Mouse (Mus musculus) heart, adult 2 months (tissue): Measurements from ENCODE around the gene Gm36864.

Experiments
- CTCF ChIP-seq: fragments of 200-600 bp; IDR thresholded peaks from 2 replicates; pipeline ENCODE4 v1.8.1; 2022; ENCODE audit warnings: antibody characterized with exemption, mild to moderate bottlenecking, moderate library complexity
- EP300 ChIP-seq: fragments of 200-500 bp; IDR thresholded peaks from 2 replicates; pipeline ENCODE4 v1.6.1; 2011; ENCODE audit warnings: low read depth, low read length, control low read depth; ENCODE audit not compliant: insufficient read depth

GRCm38 (mm10) chr7:44262791-44263643 lies 27.0 kb downstream of the Gm36864 start:
- peak; percentile 89 for TF ChIP-seq EP300
- peak; percentile 98 for TF ChIP-seq CTCF
